Mouse (Mus musculus) midbrain, embryonic 10.5 days (tissue): ENCODE measurements around the gene Gnat2. TPM values are rescaled to one million over a fixed set of nuclear protein-coding genes. Genes with fewer than 3 reads are reported as not detected.

ENCODE experiments used
- DNase-seq: peaks from one replicate; pipeline ENCODE4 v3.0.0-alpha.2; 2017; ENCODE audit warnings: low spot score
- H3K27ac ChIP-seq: fragments of 300-500 bp; sonication (generic); replicated peaks from 2 replicates; pipeline ENCODE4 v1.5.1; 2016; ENCODE audit warnings: mild to moderate bottlenecking
- H3K27me3 ChIP-seq: fragments of 300-500 bp; sonication (generic); 2 replicates; pipeline ENCODE4 v1.6.1; 2016; ENCODE audit warnings: low read depth, mild to moderate bottlenecking; ENCODE audit not compliant: poor library complexity, severe bottlenecking
- H3K36me3 ChIP-seq: fragments of 300-500 bp; sonication (generic); 2 replicates; pipeline ENCODE4 v1.6.1; 2016; ENCODE audit warnings: mild to moderate bottlenecking, moderate library complexity
- H3K4me1 ChIP-seq: fragments of 300-500 bp; sonication (generic); 2 replicates; pipeline ENCODE4 v1.6.1; 2016
- H3K4me3 ChIP-seq: fragments of 300-500 bp; sonication (generic); 2 replicates; pipeline ENCODE4 v1.5.1; 2016; ENCODE audit warnings: mild to moderate bottlenecking, moderate library complexity
- H3K9me3 ChIP-seq: fragments of 300-500 bp; sonication (generic); replicated peaks from 2 replicates; pipeline ENCODE4 v1.6.1; 2016; ENCODE audit warnings: mild to moderate bottlenecking
- WGBS: fragments of 180-500 bp; shearing (Covaris S2); methylation state at CpG from one replicate; pipeline ENCODE4 v1.1.7; 2016; 5-methylcytosine and 5-hydroxymethylcytosine counted together
- polyA plus RNA-seq: library from polyadenylated mRNA; unstranded; fragments of >200 nt; fragmentation: Nextera tagmentation; extraction: Ambion mirVana; gene quantifications from 2 replicates; pipeline ENCODE4 v1.2.1, GENCODE M21; 2016

Gene Gnat2
- polyA plus RNA-seq, 1 experiment from 2014 or later, result 1.5 TPM

GRCm38 (mm10) chr3:108070295-108071293, 22.0 kb upstream of the Gnat2 start:
- H3K27ac ChIP-seq, result no peak overlapping the region
- H3K9me3 ChIP-seq, result no peaks in the 10 kb centered on the region
- peaks cover 31% of the 10 kb centered on the region for H3K36me3 ChIP-seq
- DNase-seq, result peak; percentile 51
- H3K4me3 ChIP-seq, result no peak overlapping the region
- no peaks in the 10 kb centered on the region for H3K27me3 ChIP-seq
- WGBS, result 69% methylated on average over 10 of the region's 10 CpGs
- peaks cover 5% of the 10 kb centered on the region; the same call in 1 of the 2 replicates for H3K4me1 ChIP-seq

- 80% methylated on average over 10 of the region's 10 CpGs for WGBS
- no peak for DNase-seq
- H3K27ac ChIP-seq, result no peak overlapping the region
These were observed 19.5 kb upstream of the Gnat2 start for GRCm38 (mm10) chr3:108072983-108073569.

GRCm38 (mm10) chr3:108076836-108077235, 15.8 kb upstream of the Gnat2 start:
- no peak for DNase-seq
- H3K27ac ChIP-seq, result no peak overlapping the region
- peaks cover 83% of the 10 kb centered on the region for H3K36me3 ChIP-seq
- H3K4me3 ChIP-seq, result no peak overlapping the region
- whole genome bisulfite sequencing, result 92% methylated on average over 9 of the region's 9 CpGs
- no peaks in the 10 kb centered on the region for H3K27me3 ChIP-seq
- peaks cover 13% of the 10 kb centered on the region for H3K4me1 ChIP-seq
- H3K9me3 ChIP-seq, result no peaks in the 10 kb centered on the region

More at GRCm38 (mm10) chr3:108072983-108073569, 19.5 kb upstream of the Gnat2 start:
- Histone ChIP-seq H3K4me1 (peaks cover 5% of the 10 kb centered on the region; the same call in 1 of the 2 replicates), H3K27me3 (no peaks in the 10 kb centered on the region), H3K4me3 (no peak overlapping the region), H3K36me3 (peaks cover 56% of the 10 kb centered on the region), H3K9me3 (no peaks in the 10 kb centered on the region)

GRCm38 (mm10) chr3:108081681-108082080, 10.9 kb upstream of the Gnat2 start:
- H3K27me3 ChIP-seq, result no peaks in the 10 kb centered on the region
- 61% methylated on average over 4 of the region's 4 CpGs for WGBS
- no peak for DNase-seq
- H3K36me3 ChIP-seq, result peaks cover 42% of the 10 kb centered on the region
- H3K4me3 ChIP-seq, result peak overlapping the region; percentile 23; the same call in 1 of the 2 replicates
- H3K4me1 ChIP-seq, result peaks cover 56% of the 10 kb centered on the region
- no peaks in the 10 kb centered on the region for H3K9me3 ChIP-seq
- peak overlapping the region; percentile 71 for H3K27ac ChIP-seq

GRCm38 (mm10) chr3:108082251-108082875, 10.2 kb upstream of the Gnat2 start:
- Histone ChIP-seq H3K4me1 (peaks cover 63% of the 10 kb centered on the region), H3K9me3 (no peaks in the 10 kb centered on the region), H3K27me3 (peaks cover 3% of the 10 kb centered on the region; the same call in 1 of the 2 replicates), H3K4me3 (peak overlapping the region; percentile 23; the same call in 1 of the 2 replicates), H3K36me3 (peaks cover 35% of the 10 kb centered on the region), H3K27ac (peak overlapping the region; percentile 71)
- WGBS, result 71% methylated on average over 1 of the region's 1 CpGs
- DNase-seq, result peak; percentile 29

GRCm38 (mm10) chr3:108083161-108083560, 9.4 kb upstream of the Gnat2 start:
- WGBS, result 64% methylated on average over 2 of the region's 2 CpGs
- peak overlapping the region; percentile 71; the same call in 1 of the 2 replicates for H3K27ac ChIP-seq
- peaks cover 64% of the 10 kb centered on the region for H3K4me1 ChIP-seq

GRCm38 (mm10) chr3:108083904-108084407, 8.6 kb upstream of the Gnat2 start:
- no peaks in the 10 kb centered on the region for H3K9me3 ChIP-seq
- H3K4me3 ChIP-seq, result peak overlapping the region; percentile 91; the same call in 1 of the 2 replicates
- no peak for DNase-seq
- H3K4me1 ChIP-seq, result peaks cover 68% of the 10 kb centered on the region
- H3K27me3 ChIP-seq, result peaks cover 8% of the 10 kb centered on the region; the same call in 1 of the 2 replicates
- H3K36me3 ChIP-seq, result peaks cover 20% of the 10 kb centered on the region
- H3K27ac ChIP-seq, result no peak overlapping the region
- WGBS, result 83% methylated on average over 4 of the region's 4 CpGs

More at GRCm38 (mm10) chr3:108083161-108083560, 9.4 kb upstream of the Gnat2 start:
- H3K4me3 ChIP-seq, result no peak overlapping the region; the same call in 1 of the 2 replicates
- peaks cover 27% of the 10 kb centered on the region for H3K36me3 ChIP-seq
- peaks cover 5% of the 10 kb centered on the region; the same call in 1 of the 2 replicates for H3K27me3 ChIP-seq
- H3K9me3 ChIP-seq, result no peaks in the 10 kb centered on the region
- no peak for DNase-seq

- Histone ChIP-seq H3K36me3 (peaks cover 12% of the 10 kb centered on the region), H3K4me3 (peak overlapping the region; percentile 91), H3K4me1 (peaks cover 75% of the 10 kb centered on the region), H3K27ac (peak overlapping the region; percentile 94), H3K9me3 (no peaks in the 10 kb centered on the region), H3K27me3 (peaks cover 17% of the 10 kb centered on the region)
- WGBS, result 22% methylated on average over 13 of the region's 13 CpGs
- no peak for DNase-seq
These were observed 7.8 kb upstream of the Gnat2 start for GRCm38 (mm10) chr3:108084767-108085270.

GRCm38 (mm10) chr3:108085281-108085720, 7.3 kb upstream of the Gnat2 start:
- Histone ChIP-seq H3K27ac (peak overlapping the region; percentile 94), H3K4me1 (peaks cover 75% of the 10 kb centered on the region), H3K27me3 (peaks cover 22% of the 10 kb centered on the region), H3K4me3 (peak overlapping the region; percentile 91), H3K9me3 (no peaks in the 10 kb centered on the region), H3K36me3 (peaks cover 7% of the 10 kb centered on the region)
- DNase-seq, result peak; percentile 90
- under 1% methylated on average over 14 of the region's 14 CpGs for WGBS

GRCm38 (mm10) chr3:108085721-108086469, 6.7 kb upstream of the Gnat2 start:
- peak; percentile 72 for DNase-seq
- H3K27me3 ChIP-seq, result peaks cover 22% of the 10 kb centered on the region
- peak overlapping the region; percentile 91 for H3K4me3 ChIP-seq
- H3K36me3 ChIP-seq, result peaks cover 1% of the 10 kb centered on the region
- H3K9me3 ChIP-seq, result no peaks in the 10 kb centered on the region
- peak overlapping the region; percentile 94 for H3K27ac ChIP-seq
- WGBS, result under 1% methylated on average over 31 of the region's 31 CpGs
- H3K4me1 ChIP-seq, result peaks cover 75% of the 10 kb centered on the region

GRCm38 (mm10) chr3:108086470-108086979, 6.1 kb upstream of the Gnat2 start, which contains the start of gene Ampd2:
Gene Ampd2, minus strand, starts transcription at chr3:108086651.
- peak within 1 kb of the TSS; percentile 91 for H3K4me3 ChIP-seq
- H3K27me3 ChIP-seq, result peaks cover 22% of the 10 kb centered on the region
- H3K36me3 ChIP-seq, result no peaks in the 10 kb centered on the region
- peak within 1 kb of the TSS; percentile 94 for H3K27ac ChIP-seq
- H3K4me1 ChIP-seq, result peaks cover 71% of the 10 kb centered on the region
- no peaks in the 10 kb centered on the region for H3K9me3 ChIP-seq
- peak; percentile 89 for DNase-seq
- under 1% methylated on average over 29 of the region's 29 CpGs for WGBS
